Mouse (Mus musculus): Measurements from ENCODE around the gene Atg4a.

The Atg4a gene

GRCm38 (mm10) chrX:140956272-140956940, at the start of gene Atg4a, which contains the start of gene Psmd10:
Gene Atg4a, plus strand, starts transcription at chrX:140956907.
Gene Psmd10, minus strand, starts transcription at chrX:140956728.
- peak; percentile 94 for DNase-seq (ENCODE audit: low read depth)

- no peak for DNase-seq (ENCODE audit: low read depth)
Observed at GRCm38 (mm10) chrX:140907360-140907759, 49.3 kb upstream of the Atg4a start, which contains the start of gene Vsig1. Gene Vsig1, plus strand, starts transcription at chrX:140907608.

GRCm38 (mm10) chrX:140921321-140921720, 35.4 kb upstream of the Atg4a start:
- DNase-seq (ENCODE audit: low read depth) = no peak

GRCm38 (mm10) chrX:140932066-140932465, 24.6 kb upstream of the Atg4a start:
- no peak for DNase-seq (ENCODE audit: low read depth)

- DNase-seq (ENCODE audit: low read depth) = no peak
Observed at GRCm38 (mm10) chrX:140933263-140933662, 23.4 kb upstream of the Atg4a start.

GRCm38 (mm10) chrX:140936271-140936670, 20.4 kb upstream of the Atg4a start:
- DNase-seq (ENCODE audit: low read depth) = no peak

GRCm38 (mm10) chrX:140953618-140954017, 3.1 kb upstream of the Atg4a start:
- DNase-seq (ENCODE audit: low read depth) = no peak

- no peak for DNase-seq (ENCODE audit: low read depth)
Observed at GRCm38 (mm10) chrX:140956959-140957358, 252 bp downstream of the Atg4a start.

GRCm38 (mm10) chrX:140978943-140979342, 22.2 kb downstream of the Atg4a start:
- no peak for DNase-seq (ENCODE audit: low read depth)

- DNase-seq (ENCODE audit: low read depth) = no peak
Observed at GRCm38 (mm10) chrX:140979546-140979945, 22.8 kb downstream of the Atg4a start.

- no peak for DNase-seq (ENCODE audit: low read depth)
Observed at GRCm38 (mm10) chrX:140980163-140980562, 23.5 kb downstream of the Atg4a start.

- no peak for DNase-seq (ENCODE audit: low read depth)
Observed at GRCm38 (mm10) chrX:140983206-140983960, 26.7 kb downstream of the Atg4a start.

GRCm38 (mm10) chrX:140984795-140985194, 28.1 kb downstream of the Atg4a start:
- DNase-seq (ENCODE audit: low read depth) = no peak

- DNase-seq (ENCODE audit: low read depth) = no peak
Observed at GRCm38 (mm10) chrX:140985256-140985655, 28.5 kb downstream of the Atg4a start.

- DNase-seq (ENCODE audit: low read depth) = no peak
Observed at GRCm38 (mm10) chrX:140996909-140997516, 40.3 kb downstream of the Atg4a start.

- DNase-seq (ENCODE audit: low read depth) = no peak
Observed at GRCm38 (mm10) chrX:140997912-140998545, 41.3 kb downstream of the Atg4a start.

GRCm38 (mm10) chrX:140998885-140999284, 42.2 kb downstream of the Atg4a start:
- DNase-seq (ENCODE audit: low read depth) = no peak

- DNase-seq (ENCODE audit: low read depth) = no peak
Observed at GRCm38 (mm10) chrX:141149705-141150104, 193.0 kb downstream of the Atg4a start.

GRCm38 (mm10) chrX:141150290-141150689, 193.6 kb downstream of the Atg4a start:
- DNase-seq (ENCODE audit: low read depth) = no peak

- no peak for DNase-seq (ENCODE audit: low read depth)
Observed at GRCm38 (mm10) chrX:141151182-141151581, 194.5 kb downstream of the Atg4a start.

- peak; percentile 42 for DNase-seq (ENCODE audit: low read depth)
Observed at GRCm38 (mm10) chrX:141156696-141157095, 200.0 kb downstream of the Atg4a start.

GRCm38 (mm10) chrX:141157626-141158025, 200.9 kb downstream of the Atg4a start:
- DNase-seq (ENCODE audit: low read depth) = no peak
